Mouse (Mus musculus): ENCODE data around the gene Klc1.
"Not testable (repeated sequence)": the region's sequence is repeated elsewhere in the genome, so short reads cannot be mapped to it uniquely, and the experiment has no call there.

Gene Klc1

DNA sequence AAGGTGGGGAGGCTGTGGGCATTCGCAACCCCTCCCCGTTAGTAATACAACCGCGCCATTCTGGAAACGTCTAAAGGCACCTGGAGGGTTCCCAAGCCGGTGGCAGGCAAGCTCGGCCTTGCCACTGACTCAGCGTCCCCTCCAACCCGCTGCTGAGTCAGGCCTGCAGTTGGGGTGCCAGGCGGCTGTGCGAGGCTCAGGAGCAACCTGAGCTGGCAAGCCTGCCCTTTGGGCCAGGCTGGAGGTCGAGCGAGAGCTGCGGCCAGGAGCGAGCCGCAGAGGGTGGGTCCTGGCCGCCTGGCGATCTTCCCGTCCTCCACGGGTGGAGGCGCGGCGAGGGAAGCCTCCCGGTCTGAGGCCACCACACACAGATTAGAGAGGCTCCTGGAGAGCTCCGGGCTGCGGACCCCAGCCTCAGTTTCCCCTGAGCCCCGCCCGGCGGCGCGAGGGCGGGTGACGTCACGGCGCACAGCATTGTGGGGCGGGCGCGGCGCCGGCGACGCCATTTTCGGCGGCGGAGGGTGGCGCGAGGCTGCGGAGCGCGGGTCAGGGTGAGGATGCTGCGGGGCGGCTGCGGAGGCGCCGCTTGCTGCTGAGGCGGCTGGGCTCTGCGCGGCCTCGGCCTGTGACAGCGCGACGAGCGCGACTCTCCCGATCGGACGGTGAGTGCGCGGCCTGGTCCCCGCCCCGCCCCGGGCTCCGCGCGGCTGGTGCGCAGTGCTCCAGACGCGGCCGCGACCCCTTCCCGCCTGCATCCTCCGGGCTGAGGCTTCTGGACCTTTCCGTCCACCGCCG is at the start of gene Klc1:
Klc1 (plus strand) TSS at position 469 of the 795 bp plus-strand sequence.
- DNase-seq, result peak; percentile 49 to 63

DNA sequence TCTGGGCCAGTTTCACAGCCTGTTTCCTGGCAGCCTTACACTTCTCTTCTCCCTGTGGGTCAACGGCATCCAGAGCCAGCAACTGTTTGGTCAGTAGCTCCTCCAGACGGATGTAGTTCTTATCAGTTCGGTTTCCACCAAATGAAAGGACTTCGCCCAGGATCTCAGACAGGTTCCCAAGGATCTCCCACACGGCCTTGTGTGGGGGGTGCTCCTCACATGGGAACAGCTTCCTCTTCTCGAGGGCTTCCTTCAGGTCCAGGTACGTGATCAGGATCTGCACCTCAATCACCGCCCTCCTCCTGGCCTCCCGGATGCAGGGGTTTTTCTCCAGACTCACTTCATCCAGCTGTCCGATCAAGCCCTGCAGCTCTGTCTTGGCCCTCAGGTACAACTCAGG is 48.6 kb upstream of the Klc1 start:
- no peak for DNase-seq

GRCm38 (mm10) chr12:111712476-111712875 is 46.2 kb upstream of the Klc1 start:
- no peak for DNase-seq

GRCm38 (mm10) chr12:111713004-111713651 is 45.5 kb upstream of the Klc1 start, which contains the start of the genes Bag5 and Apopt1:
Gene Bag5 (minus strand): TSS chr12:111713257.
Gene Apopt1 (plus strand): TSS chr12:111713261.
- peak; percentile 88 to 91 for DNase-seq

GRCm38 (mm10) chr12:111713880-111714279 is 44.8 kb upstream of the Klc1 start:
- DNase-seq, result not testable (repeated sequence)

GRCm38 (mm10) chr12:111716505-111716904 is 42.1 kb upstream of the Klc1 start:
- DNase-seq, result no peak

GRCm38 (mm10) chr12:111718656-111719055 is 40.0 kb upstream of the Klc1 start:
- no peak for DNase-seq

- DNase-seq, result no peak
Measured at GRCm38 (mm10) chr12:111720222-111720621, 38.4 kb upstream of the Klc1 start.

DNA sequence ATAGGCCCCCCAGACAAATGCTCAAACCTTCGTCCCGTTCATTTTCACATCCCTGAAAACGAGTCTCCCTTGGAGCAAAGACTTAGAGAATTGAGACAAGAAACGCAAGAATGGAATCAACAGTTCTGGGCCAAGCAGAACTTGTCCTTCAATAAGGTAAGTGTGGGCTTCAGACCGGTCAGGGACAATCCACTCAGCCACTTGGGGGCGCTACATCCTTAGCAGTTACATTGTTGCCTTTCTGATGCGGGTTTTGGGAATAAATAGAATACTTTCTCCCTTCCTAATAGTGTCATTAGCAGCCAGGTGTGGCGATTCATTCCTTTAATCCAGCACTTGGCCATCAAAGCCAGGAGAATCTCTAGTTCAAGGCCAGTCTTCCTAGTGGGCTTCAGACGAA is 36.0 kb upstream of the Klc1 start:
- DNase-seq, result no peak

GRCm38 (mm10) chr12:111724638-111725337 is 33.9 kb upstream of the Klc1 start:
- no peak for DNase-seq

- no peak for DNase-seq
Measured at GRCm38 (mm10) chr12:111725338-111726121, 33.1 kb upstream of the Klc1 start.

DNA sequence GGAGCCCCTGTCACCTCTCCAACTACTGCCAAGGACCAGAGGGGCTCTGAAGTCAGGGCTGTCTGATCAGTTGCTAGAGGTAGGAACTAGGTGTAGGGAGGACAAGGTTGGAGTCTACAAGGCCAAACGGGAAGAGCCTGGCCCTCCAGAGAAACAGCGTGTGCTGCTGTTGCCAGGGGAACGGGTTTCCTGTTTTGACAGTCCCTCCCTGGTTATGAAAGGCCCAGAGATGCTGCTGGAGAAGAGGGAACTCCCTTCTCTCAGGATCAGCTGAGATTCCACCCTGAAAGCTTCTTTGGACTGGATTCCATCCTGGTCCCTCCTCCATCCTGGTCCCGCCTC is 32.6 kb upstream of the Klc1 start:
- no peak for DNase-seq

DNA sequence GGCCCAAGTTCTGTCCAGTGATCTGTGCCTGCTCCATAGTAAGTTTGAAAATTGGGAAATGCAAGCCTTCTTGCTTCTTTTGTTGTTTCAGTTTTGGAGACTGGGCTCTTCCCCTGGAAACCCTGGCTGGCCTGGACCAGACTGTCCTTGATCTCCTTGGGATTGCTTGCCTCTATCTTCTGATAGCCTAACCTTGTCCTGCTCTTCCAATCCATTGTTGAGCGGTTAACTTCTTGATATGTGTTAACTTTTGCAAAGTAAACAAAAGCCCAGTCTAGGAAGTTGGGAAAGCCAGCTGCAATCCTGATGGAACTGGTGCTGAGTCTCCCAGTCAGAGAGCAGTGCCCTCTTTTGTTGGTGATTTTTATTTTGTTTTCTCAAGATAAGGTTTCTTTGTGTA is 30.7 kb upstream of the Klc1 start:
- no peak for DNase-seq

DNA sequence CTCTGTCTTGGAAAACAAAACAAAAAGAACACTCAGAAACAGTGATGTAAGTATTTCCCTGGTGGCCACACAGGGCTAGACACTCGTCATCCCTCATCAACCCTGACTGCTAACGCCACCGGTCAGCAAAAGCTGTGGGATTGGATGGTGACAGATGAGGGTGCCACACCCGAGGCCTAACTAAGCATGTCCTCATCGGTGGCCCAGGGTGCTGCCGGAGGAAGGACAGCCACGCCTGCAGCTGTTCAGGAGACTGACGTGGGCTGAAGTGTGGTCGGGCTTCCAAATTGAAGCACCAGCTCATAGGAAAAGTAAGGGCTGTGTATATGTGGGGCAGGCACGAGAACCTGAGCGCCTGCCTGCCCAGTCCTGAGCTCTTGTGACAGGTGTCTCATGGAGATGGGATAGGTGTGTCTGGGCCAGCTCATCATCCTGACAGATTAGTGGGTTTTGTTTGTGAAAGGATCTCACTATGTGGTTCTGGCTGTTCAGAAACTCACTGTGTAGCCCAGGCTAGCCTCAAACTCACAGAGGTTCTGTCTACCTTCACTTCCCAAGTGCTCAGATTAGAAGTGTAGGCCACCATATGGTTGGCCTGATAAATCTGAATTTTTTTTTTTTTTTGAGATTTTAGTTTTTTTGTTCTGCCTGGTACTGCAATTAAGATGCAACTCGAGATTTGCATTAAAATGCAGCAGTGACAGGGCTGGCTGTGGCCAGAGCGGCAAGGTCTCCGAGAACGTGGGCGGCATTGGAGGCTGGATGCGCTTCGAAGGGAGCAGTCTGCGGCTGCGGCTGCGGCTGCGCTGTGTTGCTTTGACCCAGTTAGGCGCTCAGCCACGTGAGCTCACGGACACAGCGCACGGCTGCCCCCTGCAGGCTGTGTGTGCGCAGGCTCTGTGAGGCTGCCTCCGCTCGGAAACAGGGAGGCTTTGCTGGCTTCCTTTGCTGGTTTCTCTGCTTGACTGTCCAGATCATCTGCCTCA is 26.5 kb upstream of the Klc1 start:
- DNase-seq, result peak; percentile 73 to 83

- no peak for DNase-seq
Measured at GRCm38 (mm10) chr12:111732921-111733320, 25.7 kb upstream of the Klc1 start.

- no peak for DNase-seq
Measured at GRCm38 (mm10) chr12:111734912-111735311, 23.7 kb upstream of the Klc1 start.

DNA sequence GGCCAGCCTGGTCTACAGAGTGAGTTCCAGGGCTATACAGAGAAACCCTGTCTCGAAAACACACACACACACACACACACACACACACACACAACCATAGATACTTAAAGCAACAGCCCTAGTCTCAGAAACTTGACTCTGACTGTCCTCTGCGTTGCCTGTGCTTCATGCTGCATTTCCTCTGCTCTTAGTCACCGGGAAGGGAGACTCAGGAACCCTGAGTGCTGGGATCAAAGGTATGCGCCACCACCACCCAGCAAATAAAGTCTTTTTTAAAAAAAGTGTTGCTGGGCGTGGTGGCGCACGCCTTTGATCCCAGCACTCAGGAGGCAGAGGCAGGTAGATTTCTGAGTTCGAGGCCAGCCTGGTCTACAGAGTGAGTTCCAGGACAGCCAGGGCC is 22.0 kb upstream of the Klc1 start:
- DNase-seq, result not testable (repeated sequence)

- DNase-seq, result no peak
Measured at GRCm38 (mm10) chr12:111737370-111737769, 21.3 kb upstream of the Klc1 start.

- DNase-seq, result peak; percentile 47 to 82
Measured at GRCm38 (mm10) chr12:111738754-111739153, 19.9 kb upstream of the Klc1 start.

GRCm38 (mm10) chr12:111741338-111741737 is 17.3 kb upstream of the Klc1 start:
- DNase-seq, result no peak

DNA sequence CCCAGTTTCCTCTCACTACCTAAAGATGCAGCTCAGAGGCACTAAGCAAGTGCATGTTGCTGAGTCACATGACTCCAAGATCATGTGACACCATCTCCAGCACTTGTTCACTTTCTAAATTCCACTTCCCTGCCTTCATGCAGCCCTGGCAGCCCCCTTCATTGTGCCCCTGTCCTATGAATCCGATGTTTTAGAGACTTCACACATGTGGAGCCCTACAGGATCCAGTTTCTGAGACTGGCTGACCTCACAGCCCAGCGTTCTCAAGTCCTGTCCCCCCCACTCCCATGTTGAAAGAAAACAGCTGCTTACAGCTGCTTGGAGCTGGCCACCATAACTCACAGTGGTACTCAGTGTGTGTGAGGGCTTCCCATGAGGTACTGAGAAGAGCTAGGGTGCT is 15.2 kb upstream of the Klc1 start:
- peak in 1 of 2 experiments; percentile 20 for DNase-seq

- no peak for DNase-seq
Measured at GRCm38 (mm10) chr12:111743981-111744423, 14.6 kb upstream of the Klc1 start.

Measured in kidney, adult 8-10 months (tissue).